Mouse (Mus musculus): ENCODE measurements around the gene Sppl3. TPM values are rescaled to one million over a fixed set of nuclear protein-coding genes. Genes with fewer than 3 reads are reported as not detected.
"Not testable (repeated sequence)": the region's sequence is repeated elsewhere in the genome, so short reads cannot be mapped to it uniquely, and the experiment has no call there.

The Sppl3 gene
- total RNA-seq, 2 experiments from 2014 or later, result 87.1 to 96.8 TPM

DNA sequence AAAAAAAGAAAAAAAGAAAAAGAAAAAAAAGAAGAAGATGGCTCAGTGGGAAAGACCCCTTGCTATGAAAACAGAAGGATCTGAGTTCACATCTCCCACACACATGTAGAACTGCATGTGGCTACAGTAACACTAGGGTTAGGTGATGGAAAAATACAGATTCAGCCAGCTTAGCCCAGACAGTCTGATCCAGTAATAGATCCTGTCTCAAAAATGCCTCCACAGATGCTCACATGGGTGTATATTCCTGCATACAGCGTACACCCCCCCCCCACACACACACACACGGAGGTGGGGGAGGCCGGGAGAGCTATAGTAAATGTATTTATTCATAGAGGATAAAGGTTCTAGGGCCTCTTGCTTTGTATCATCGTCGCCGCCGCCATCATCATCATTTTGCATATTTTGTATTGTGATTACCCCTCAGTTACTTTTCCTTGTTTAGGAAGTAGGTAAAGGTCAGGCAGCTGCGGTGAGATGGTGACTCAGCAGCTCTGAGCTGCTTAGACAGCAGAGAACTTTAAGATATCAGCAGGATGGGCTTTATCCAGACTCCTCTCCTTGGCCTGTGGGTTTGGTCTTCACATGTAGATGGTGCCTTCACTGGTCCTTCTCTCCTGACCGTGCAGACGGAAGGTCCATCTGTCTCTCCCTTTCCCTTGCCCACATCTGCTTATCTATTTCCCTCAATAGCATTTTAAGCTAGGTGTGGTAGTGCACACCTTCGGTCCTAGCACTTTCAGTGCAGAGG is 57.9 kb downstream of the Sppl3 start:
- intact Hi-C loops (cut with DNase I), result no loop called here
- DNase-seq (ENCODE audit: low spot score in 2 of 2), result no peak

GRCm38 (mm10) chr5:115069611-115070010 is 58.7 kb downstream of the Sppl3 start:
- intact Hi-C loops (cut with DNase I), result no loop called here
- DNase-seq (ENCODE audit: low spot score in 2 of 2), result no peak

DNA sequence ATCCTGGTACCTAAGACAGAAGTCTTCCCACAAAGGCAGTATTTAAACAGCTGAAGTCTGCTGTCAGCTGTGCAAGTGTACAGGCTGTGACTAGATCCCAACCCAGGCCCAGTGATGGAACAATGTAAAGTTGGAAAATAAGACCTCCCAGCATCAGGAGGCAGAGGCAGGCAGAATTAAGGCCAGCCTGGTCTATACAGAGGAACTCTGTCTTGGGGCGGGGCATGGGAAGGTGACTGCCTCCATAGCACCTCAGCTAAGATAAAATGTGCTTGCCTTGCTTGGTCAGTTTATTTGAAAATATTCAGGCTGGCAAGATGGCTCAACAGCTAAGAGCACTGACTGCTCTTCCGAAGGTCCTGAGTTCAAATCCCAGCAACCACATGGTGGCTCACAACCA is 59.5 kb downstream of the Sppl3 start:
- intact Hi-C loops (cut with DNase I), result no loop called here
- no peak for DNase-seq (ENCODE audit: low spot score in 2 of 2)

DNA sequence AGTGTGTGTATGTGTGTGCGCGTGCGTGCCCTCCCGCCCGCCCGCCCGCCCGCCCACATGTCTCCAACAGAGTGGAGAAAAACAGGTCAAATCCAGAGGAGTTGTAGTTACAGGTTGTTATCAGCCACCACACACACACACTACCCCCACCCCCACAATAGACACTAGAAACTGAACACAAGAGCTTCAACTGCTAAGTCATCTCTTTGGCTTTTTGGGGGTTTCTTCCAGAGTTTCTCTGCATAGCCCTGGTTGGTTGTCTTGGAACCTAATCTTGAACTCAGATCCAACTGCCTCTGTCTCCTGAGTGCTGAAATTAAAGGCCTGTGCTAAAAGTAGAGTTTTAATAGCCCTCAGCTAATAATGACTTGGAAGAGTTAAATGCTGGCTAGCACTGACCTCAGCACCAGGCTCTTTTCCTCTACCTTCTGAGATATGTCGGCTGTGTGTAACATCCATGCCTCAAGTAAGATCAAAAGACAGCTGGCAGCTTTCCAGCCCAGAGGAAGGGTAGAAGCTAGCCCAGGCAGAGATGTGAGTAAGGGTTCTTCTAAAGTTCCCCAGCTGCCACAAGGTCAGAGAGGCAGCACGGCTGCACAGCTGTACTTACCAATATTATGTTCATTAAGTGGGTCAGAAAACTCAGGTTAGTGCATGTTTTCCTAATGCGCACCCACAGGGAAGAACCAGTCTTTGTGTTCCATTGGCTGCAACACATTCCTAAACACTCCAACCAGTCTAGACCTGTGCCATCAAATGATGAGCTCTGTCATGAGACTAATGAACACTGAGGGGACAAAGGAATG is 60.4 kb downstream of the Sppl3 start:
- DNase-seq (ENCODE audit: low spot score in 2 of 2), result no peak
- intact Hi-C loops (cut with DNase I), result no loop called here

DNA sequence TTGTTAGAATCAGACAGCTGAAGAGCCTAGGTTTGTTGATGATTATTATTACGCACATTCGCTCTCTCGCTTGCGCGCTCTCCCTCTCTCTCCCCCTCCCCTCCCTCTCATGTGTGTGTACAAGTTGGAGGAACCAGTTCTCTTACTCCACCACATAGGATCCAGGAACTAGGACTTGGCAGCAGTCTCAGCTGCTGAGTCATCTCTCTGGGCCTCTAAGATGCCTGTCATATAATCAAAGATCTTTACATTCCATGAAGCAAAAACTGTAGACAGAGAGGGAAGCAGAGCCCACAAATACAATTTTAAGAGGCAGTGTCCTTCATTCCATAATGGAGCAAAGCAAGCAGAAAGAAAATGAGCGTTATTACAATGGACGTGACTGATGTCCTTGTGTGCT is 61.2 kb downstream of the Sppl3 start:
- intact Hi-C loops (cut with DNase I), result no loop called here
- peak; percentile 52 to 55 for DNase-seq (ENCODE audit: low spot score in 2 of 2)

DNA sequence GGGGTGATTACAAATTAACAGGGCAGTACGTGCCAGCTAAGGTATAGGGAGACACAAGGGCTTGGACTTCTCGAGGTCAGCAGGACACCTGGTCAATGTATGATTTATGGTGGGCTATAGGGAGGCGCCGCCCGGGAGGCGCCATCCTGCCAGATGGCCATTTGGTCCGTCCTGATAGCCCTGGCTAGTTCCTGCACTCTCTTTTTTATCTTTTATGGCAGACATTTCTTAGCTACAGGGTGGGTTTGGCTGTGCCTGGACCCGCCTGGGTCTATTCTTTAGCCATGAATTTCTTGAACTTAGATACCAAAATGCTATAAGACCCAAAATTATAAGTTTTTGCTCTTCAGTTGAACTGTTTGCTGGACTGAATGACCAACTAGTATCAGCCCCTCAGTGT is 62.4 kb downstream of the Sppl3 start:
- intact Hi-C loops (cut with DNase I); DNase-seq (ENCODE audit: low spot score in 2 of 2): not testable (repeated sequence)

DNA sequence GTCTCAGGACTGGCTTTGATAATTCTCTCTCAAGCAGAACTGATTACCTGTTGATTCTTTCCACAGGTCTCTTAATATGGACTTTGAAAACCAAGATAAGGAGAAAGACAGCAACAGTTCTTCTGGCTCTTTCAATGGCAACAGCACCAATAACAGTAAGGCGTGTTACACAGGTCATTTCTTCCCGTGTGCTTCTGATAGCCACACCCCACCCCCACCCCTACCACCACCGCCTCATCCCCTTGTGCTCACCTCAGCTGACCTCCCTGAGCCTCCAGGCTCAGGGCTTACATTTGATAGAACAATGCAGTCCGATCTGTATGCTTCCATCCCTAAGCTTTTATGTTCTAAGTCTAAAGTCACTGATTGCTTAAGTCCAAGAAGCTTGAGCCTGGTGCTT is 63.8 kb downstream of the Sppl3 start:
- intact Hi-C loops (cut with DNase I), result no loop called here
- no peak for DNase-seq (ENCODE audit: low spot score in 2 of 2)

DNA sequence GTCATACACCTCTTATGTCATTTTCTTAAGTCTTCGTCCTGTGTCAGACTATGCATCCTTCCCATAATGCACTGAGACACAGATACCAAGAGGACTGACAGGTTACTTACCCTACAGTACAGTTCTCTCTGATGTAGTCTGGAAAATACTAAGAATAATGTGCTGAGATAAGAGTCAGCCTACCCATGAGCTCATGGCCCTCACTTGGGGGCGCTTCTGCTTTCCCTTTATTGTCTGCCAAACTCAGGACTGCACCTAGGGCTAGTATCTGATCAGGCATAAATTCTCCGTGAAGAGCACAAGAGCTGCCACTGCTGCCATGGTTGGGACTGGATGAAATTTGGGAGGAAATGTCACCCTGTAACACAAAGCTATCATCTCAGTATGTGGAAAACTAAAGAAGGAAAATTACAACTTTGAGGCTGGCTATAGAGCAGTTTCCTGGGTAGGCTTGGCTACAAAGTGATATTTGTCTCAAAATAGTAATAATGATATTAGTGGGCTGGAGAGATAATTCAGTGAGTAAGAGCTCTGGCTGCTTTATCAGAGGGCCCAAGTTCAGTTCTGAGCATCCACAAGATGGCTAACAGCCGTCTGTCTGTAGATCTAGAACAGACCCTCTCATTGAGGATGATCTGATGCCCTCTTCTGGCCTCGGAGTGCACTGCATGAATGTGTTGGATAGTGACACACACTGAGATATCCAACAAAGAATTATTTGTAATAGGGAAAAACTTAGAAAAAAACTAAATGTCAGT is 65.4 kb downstream of the Sppl3 start:
- intact Hi-C loops (cut with DNase I), result loop anchor here (2.0 kb wide), 1 partner anchor 98 kb away; no protein-coding TSS in a partner anchor
- DNase-seq (ENCODE audit: low spot score in 2 of 2), result no peak

GRCm38 (mm10) chr5:115081636-115082035 is 70.7 kb downstream of the Sppl3 start:
- intact Hi-C loops (cut with DNase I), result loop anchor here (5.0 kb wide), 1 partner anchor 69 kb away; the partner anchor contains the start of gene Sppl3
- no peak for DNase-seq (ENCODE audit: low spot score in 2 of 2)

DNA sequence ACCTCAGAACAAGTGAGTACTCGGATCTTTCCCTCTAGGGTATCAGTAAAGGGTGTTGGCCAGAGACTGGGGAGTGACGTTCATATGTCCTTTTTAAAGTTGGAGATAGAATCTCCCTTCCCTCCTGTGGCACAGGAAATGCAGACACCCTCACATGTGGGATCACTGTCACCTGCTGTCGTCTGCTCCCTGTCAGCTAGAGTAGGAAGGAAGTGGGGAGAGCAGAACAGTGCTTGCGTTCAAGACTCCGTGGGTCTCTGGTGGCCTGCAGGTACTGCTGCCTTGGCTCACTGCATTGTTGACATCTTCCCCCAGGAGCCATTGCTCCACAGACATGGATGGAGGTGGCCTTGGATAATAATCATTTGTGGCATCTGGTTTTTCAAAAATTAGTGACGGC is 72.6 kb downstream of the Sppl3 start:
- DNase-seq (ENCODE audit: low spot score in 2 of 2), result no peak
- intact Hi-C loops (cut with DNase I), result loop anchor here (5.0 kb wide), 1 partner anchor 71 kb away; the partner anchor contains the start of gene Sppl3

GRCm38 (mm10) chr5:115085675-115086074 is 74.7 kb downstream of the Sppl3 start:
- DNase-seq (ENCODE audit: low spot score in 2 of 2), result no peak
- intact Hi-C loops (cut with DNase I), result no loop called here

DNA sequence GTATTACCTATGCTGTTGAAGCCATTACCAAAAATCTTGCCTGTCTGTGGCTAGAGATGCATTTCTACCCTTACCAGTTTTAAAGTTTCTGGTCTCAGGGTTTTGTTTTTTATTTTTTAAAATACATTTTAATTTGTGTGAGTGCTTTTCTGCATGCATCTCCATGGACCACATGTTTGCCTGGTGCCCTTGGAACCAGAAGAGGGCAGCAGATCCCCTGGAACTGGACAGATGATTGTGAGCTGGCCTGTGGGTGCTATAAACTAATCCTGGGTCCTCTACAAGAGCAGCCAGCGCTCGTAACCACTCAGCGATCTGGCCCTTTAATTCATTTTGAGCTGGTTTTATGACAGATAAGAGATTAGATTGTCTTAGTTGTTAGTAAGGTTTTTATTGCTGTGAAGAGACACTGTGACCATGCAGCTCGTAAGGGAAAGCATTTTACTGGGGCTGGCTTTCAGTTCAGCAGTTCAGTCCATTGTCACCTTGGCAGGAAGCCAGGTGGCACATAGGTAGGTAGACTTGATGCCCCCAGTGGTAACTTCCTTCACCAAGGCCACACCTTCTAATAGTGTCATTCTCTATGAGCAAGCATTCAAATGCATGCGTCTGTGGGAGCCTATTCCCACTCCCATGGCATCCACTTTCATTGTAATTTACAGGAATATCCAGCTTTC is 78.8 kb downstream of the Sppl3 start:
- intact Hi-C loops (cut with DNase I), result no loop called here
- DNase-seq (ENCODE audit: low spot score in 2 of 2), result no peak

- intact Hi-C loops (cut with DNase I), result no loop called here
- no peak for DNase-seq (ENCODE audit: low spot score in 2 of 2)
These were observed 80.1 kb downstream of the Sppl3 start for GRCm38 (mm10) chr5:115091015-115091414.

GRCm38 (mm10) chr5:115091776-115092175 is 80.8 kb downstream of the Sppl3 start:
- intact Hi-C loops (cut with DNase I), result no loop called here
- no peak for DNase-seq (ENCODE audit: low spot score in 2 of 2)

DNA sequence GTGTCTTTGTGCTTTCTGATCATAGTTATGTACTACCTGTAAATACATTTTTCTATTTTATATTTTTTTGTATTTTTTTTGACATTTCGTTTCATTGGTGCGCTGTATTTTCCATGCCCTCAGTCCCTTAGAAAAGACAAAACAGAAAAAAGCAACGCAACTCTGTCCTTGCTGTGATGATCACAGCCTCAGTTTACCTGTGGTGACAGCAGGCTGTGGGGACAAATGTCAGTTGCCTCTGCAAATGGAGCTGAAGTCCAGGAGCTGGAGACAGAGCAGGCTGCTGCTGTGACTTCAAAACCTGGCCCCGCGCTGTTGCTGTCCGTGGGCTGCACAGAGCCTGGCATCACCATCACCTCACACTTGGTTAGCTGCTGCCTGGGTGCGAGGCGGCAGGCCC is 87.3 kb downstream of the Sppl3 start, which contains the start of gene Gm10401:
Gene Gm10401 (minus strand): TSS at position 101 of the 400 bp plus-strand sequence.
- intact Hi-C loops (cut with DNase I), result no loop called here
- no peak for DNase-seq (ENCODE audit: low spot score in 2 of 2)

- intact Hi-C loops (cut with DNase I), result no loop called here
These were observed 88.6 kb downstream of the Sppl3 start for GRCm38 (mm10) chr5:115099530-115099929.

DNA sequence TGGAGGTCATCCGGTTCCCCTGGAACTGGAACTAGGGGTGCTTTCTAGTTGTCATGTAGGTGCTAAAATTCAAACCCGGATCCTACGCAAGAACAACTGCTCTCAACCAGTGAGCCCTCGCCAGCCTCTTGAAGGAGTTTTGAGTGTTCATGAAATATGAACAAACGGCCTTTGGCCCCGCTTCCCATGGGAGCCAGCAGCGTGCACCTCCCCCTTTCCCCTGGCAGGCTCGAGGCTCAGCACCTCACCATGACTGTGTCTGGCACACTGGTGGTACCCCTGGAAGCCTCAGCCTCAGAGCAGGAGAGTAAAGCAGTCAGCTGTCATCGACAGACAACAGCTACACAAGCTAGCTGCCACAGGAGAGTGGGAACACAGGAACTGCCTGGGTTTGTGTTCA is 89.1 kb downstream of the Sppl3 start:
- intact Hi-C loops (cut with DNase I), result loop anchor here (10.0 kb wide), 1 partner anchor 115 kb away; no protein-coding TSS in a partner anchor
- DNase-seq (ENCODE audit: low spot score in 2 of 2), result no peak

More at GRCm38 (mm10) chr5:115099530-115099929, 88.6 kb downstream of the Sppl3 start:
- no peak for DNase-seq (ENCODE audit: low spot score in 2 of 2)

DNA sequence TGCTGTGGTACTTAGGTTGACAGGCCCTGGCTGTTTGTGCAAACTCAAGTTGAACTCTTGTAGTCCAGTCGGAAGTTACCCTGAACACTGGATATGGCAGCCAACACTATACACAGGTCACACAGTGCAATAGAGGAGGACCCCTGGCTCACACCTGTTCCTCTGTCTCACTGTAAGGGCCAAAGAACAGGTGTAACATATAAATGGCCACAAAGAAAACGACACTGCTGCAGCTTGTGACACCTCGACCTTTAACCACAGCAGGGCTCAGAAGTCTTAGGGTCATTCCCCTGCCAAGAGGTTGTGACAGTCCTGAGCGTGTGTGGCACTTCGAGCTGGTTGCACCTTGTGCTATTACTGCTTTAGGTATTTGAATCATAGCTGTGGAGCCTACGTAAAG is 89.5 kb downstream of the Sppl3 start:
- intact Hi-C loops (cut with DNase I), result loop anchor here (10.0 kb wide), 1 partner anchor 116 kb away; no protein-coding TSS in a partner anchor
- DNase-seq (ENCODE audit: low spot score in 2 of 2), result no peak

DNA sequence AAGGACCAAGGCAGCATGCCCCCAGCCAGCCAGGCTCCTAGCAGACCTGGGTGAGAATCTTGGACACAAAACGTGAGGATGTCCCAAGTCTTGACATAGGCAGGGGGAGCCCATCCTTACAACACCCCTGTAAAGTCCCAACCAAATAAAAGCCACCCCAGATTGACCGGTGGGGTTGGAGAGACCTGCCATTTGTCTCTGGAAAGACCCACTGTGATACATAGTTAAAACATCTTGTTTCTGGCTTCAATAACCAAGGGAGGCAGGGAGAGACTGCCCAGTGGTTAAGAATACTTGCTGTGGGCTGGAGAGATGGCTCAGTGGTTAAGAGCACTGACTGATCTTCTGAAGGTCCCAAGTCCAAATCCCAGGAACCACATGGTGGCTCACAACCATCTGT is 91.3 kb downstream of the Sppl3 start:
- no peak for DNase-seq (ENCODE audit: low spot score in 2 of 2)
- intact Hi-C loops (cut with DNase I), result loop anchor here (10.0 kb wide), 1 partner anchor 117 kb away; no protein-coding TSS in a partner anchor
